Comparison of ENCODE assay signal across 18 mouse cellular contexts in the genomic region with DNA sequence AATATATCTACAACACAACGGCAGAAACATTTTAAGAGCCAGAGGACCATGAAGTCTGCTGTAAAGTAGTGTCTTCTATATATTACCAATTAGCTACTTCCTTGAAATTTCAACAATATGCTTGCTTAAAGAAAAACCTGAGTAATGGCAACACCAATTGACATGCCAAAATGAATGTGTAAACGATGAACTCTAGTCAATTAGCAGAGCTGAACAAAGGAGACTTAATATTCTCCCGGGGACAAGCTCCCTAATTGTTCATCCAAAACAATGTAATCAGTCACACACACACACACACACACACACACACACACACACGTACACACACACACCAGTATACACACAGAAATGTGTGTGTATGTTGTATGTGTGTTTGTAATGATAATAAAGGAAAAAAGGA.
DNase-seq lines count a peak whose midpoint lies in the region; ATAC-seq and TF ChIP-seq lines count a peak whose summit lies in the region.
"Had no signal": no experiment of that assay in that cellular context is flagged by ENCODE, and none has a peak within 500 bp of the region (broad histone marks: within the 10 kb centered on the region; RNA-seq: fewer than 3 reads in every experiment).

No protein-coding gene starts in this region.

- no peak for TF ChIP-seq CTCF in brain, embryonic 14.5 days (IDR thresholded peaks at IDR 0.05; ENCODE audit: borderline replicate concordance, extremely low read depth, insufficient read depth, insufficient read length)

- TF ChIP-seq POLR2A in brain, embryonic 14.5 days (IDR thresholded peaks at IDR 0.05; ENCODE audit: borderline replicate concordance, extremely low read depth, insufficient read depth, insufficient read length, poor library complexity, severe bottlenecking), result no peak

- intact Hi-C loops in left cerebral cortex, postnatal 14 days (cut with DNase I), result no loop called here

- no peak for ATAC-seq in frontal cortex, adult (ENCODE audit: low TSS enrichment)
- ATAC-seq: activated CD4-positive, CD25-positive, alpha-beta regulatory T cell, adult 4 months; forebrain, embryonic 13.5 days; forebrain, embryonic 15.5 days; forebrain, postnatal 0 days; Patski had no signal

- peak; percentile 34 for DNase-seq in Muller cell, postnatal 12 days (ENCODE audit: inconsistent ontology term)
- DNase-seq in brain, embryonic 14.5 days (ENCODE audit: low read depth), result peak; percentile 1
- DNase-seq in retina, embryonic 14.5 days (ENCODE audit: low spot score), result peak; percentile 63
- DNase-seq in adrenal gland, adult 8-10 months, result no peak
- DNase-seq in left cerebral cortex, postnatal 14 days (ENCODE audit: low spot score in 2 of 2), result no peak
- DNase-seq: adrenal gland, postnatal 10 days; adrenal gland, postnatal 25 days; cerebellum, adult 11-12 months; cerebellum, adult 2 months; cerebellum, adult 9-10 months; cerebellum, postnatal 10 days; cerebellum, postnatal 25 days; forebrain, postnatal 0 days had no signal

Comparison
In these comparisons a context has a peak if more than half of its experiments do, and no peak if none do; other contexts are left out.
1. DNase-seq: peak in Muller cell, postnatal 12 days (single experiment), brain, embryonic 14.5 days (single experiment) and retina, embryonic 14.5 days (single experiment); none in adrenal gland, adult 8-10 months (single experiment) and left cerebral cortex, postnatal 14 days (0 of 2).